Mouse (Mus musculus) limb, embryonic 11.5 days (tissue): Measurements from ENCODE around the gene Dcn. TPM values are rescaled to one million over a fixed set of nuclear protein-coding genes. Genes with fewer than 3 reads are reported as not detected.

Experiments used
- ATAC-seq: fragments of 200-750 bp; cut with Nextera tagmentation; 2 replicates; pipeline ENCODE4 v1.8.0; 2017; ENCODE audit warnings: low read depth; ENCODE audit not compliant: insufficient number of reproducible peaks, low FRiP score, low TSS enrichment
- DNase-seq: peaks from one replicate; pipeline ENCODE4 v3.0.0-alpha.2; 2015; ENCODE audit warnings: low spot score
- H3K27ac ChIP-seq: fragments of 300-500 bp; sonication (generic); replicated peaks from 2 replicates; pipeline ENCODE4 v1.5.1; 2014; ENCODE audit warnings: low read depth, mild to moderate bottlenecking, low read length
- H3K27me3 ChIP-seq: fragments of 300-500 bp; sonication (generic); 2 replicates; pipeline ENCODE4 v1.6.1; 2014; ENCODE audit warnings: mild to moderate bottlenecking, low read length, mixed read lengths; ENCODE audit not compliant: control insufficient read depth, insufficient read depth
- H3K36me3 ChIP-seq: fragments of 300-500 bp; sonication (generic); 2 replicates; pipeline ENCODE4 v1.6.1; 2014; ENCODE audit warnings: mild to moderate bottlenecking, low read length, moderate library complexity, mixed read lengths; ENCODE audit not compliant: control insufficient read depth, insufficient read depth
- H3K4me1 ChIP-seq: fragments of 300-500 bp; sonication (generic); 2 replicates; pipeline ENCODE4 v1.6.1; 2014; ENCODE audit warnings: low read length, mixed read lengths; ENCODE audit not compliant: control insufficient read depth, insufficient read depth
- H3K4me2 ChIP-seq: fragments of 300-500 bp; sonication (generic); 2 replicates; pipeline ENCODE4 v1.6.1; 2014; ENCODE audit warnings: low read depth, mild to moderate bottlenecking, moderate library complexity; ENCODE audit not compliant: severe bottlenecking
- H3K4me3 ChIP-seq: fragments of 300-500 bp; sonication (generic); 2 replicates; pipeline ENCODE4 v1.5.1; 2014; ENCODE audit warnings: low read depth, low read length
- H3K9ac ChIP-seq: fragments of 300-500 bp; sonication (generic); 2 replicates; pipeline ENCODE4 v1.6.1; 2014; ENCODE audit warnings: mild to moderate bottlenecking, low read length
- H3K9me3 ChIP-seq: fragments of 300-500 bp; sonication (generic); 2 replicates; pipeline ENCODE4 v1.6.1; 2016; ENCODE audit warnings: low read length; ENCODE audit not compliant: control insufficient read depth
- WGBS: fragments of 180-500 bp; shearing (Covaris S2); extraction: QIAGEN DNeasy Blood & Tissue Kit; methylation state at CpG from one replicate; pipeline ENCODE4 v1.1.7; 2014; 5-methylcytosine and 5-hydroxymethylcytosine counted together
- polyA plus RNA-seq: library from polyadenylated mRNA; unstranded; fragments of >200 nt; fragmentation: Nextera tagmentation; extraction: Ambion mirVana; gene quantifications from 2 replicates; pipeline ENCODE4 v1.2.1, GENCODE M21; 2014

Dcn gene
- polyA plus RNA-seq, 1 experiment from 2014 or later: 13.3 TPM

- no peaks in the 10 kb centered on the region for H3K9me3 ChIP-seq
Measured at GRCm38 (mm10) chr10:97469411-97470140, 9.8 kb upstream of the Dcn start.

GRCm38 (mm10) chr10:97475460-97475859, 3.9 kb upstream of the Dcn start:
- H3K36me3 ChIP-seq: no peaks in the 10 kb centered on the region
- no peak overlapping the region for H3K27ac ChIP-seq
- peaks cover 11% of the 10 kb centered on the region; the same call in 1 of the 2 replicates for H3K4me1 ChIP-seq
- no peak overlapping the region for H3K4me3 ChIP-seq
- ATAC-seq: no peak
- no peak overlapping the region for H3K4me2 ChIP-seq
- H3K27me3 ChIP-seq: no peaks in the 10 kb centered on the region
- H3K9ac ChIP-seq: no peak overlapping the region
- DNase-seq: no peak
- H3K9me3 ChIP-seq: no peaks in the 10 kb centered on the region
- 59% methylated on average over 6 of the region's 6 CpGs for WGBS

More at GRCm38 (mm10) chr10:97469411-97470140, 9.8 kb upstream of the Dcn start:
- Histone ChIP-seq H3K4me1 (no peaks in the 10 kb centered on the region), H3K27ac (no peak overlapping the region), H3K4me3 (no peak overlapping the region), H3K9ac (no peak overlapping the region), H3K36me3 (no peaks in the 10 kb centered on the region), H3K27me3 (no peaks in the 10 kb centered on the region), H3K4me2 (no peak overlapping the region)
- 66% methylated on average over 3 of the region's 3 CpGs for WGBS
- DNase-seq (no peak), ATAC-seq (no peak)

DNA sequence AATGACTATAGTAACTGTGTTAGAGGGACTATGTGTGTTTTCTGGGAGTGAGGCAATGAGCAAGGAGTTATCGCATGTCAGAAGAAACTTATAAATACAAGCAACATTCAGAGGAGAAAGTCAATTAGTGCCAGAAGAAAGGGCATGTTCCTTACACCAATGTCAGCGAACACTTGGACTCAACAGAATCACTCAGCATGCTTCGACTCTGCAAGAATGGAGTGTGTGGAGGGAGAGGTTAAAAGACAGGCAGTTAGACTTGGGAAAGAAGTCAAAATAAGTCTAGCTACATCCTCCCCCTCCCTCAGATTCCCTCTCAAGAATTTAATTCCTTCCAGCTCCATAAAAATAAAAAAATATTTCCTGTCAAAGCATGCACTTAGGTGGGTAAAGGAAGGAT, 1.1 kb upstream of the Dcn start:
- no peak overlapping the region for H3K4me2 ChIP-seq
- H3K27me3 ChIP-seq: no peaks in the 10 kb centered on the region
- 65% methylated on average over 3 of the region's 3 CpGs for WGBS
- H3K4me3 ChIP-seq: no peak overlapping the region
- H3K9ac ChIP-seq: no peak overlapping the region
- ATAC-seq (no peak), DNase-seq (no peak)
- peaks cover 11% of the 10 kb centered on the region; the same call in 1 of the 2 replicates for H3K4me1 ChIP-seq
- H3K36me3 ChIP-seq: no peaks in the 10 kb centered on the region
- H3K27ac ChIP-seq: peak overlapping the region; percentile 11; the same call in 1 of the 2 replicates
- no peaks in the 10 kb centered on the region for H3K9me3 ChIP-seq

GRCm38 (mm10) chr10:97482150-97482549, 2.7 kb downstream of the Dcn start:
- no peak for ATAC-seq

GRCm38 (mm10) chr10:97484049-97484448, 4.6 kb downstream of the Dcn start:
- no peak for ATAC-seq
- Histone ChIP-seq H3K4me2 (no peak overlapping the region), H3K9me3 (no peaks in the 10 kb centered on the region), H3K36me3 (no peaks in the 10 kb centered on the region), H3K4me3 (no peak overlapping the region), H3K27ac (no peak overlapping the region), H3K4me1 (peaks cover 4% of the 10 kb centered on the region; the same call in 1 of the 2 replicates), H3K9ac (no peak overlapping the region), H3K27me3 (no peaks in the 10 kb centered on the region)
- DNase-seq: no peak
- 87% methylated on average over 2 of the region's 2 CpGs for WGBS

More at GRCm38 (mm10) chr10:97482150-97482549, 2.7 kb downstream of the Dcn start:
- no peaks in the 10 kb centered on the region for H3K36me3 ChIP-seq
- no peaks in the 10 kb centered on the region for H3K27me3 ChIP-seq
- H3K4me2 ChIP-seq: no peak overlapping the region
- peaks cover 11% of the 10 kb centered on the region; the same call in 1 of the 2 replicates for H3K4me1 ChIP-seq
- no peak overlapping the region for H3K4me3 ChIP-seq
- WGBS: 78% methylated on average over 5 of the region's 5 CpGs
- no peaks in the 10 kb centered on the region for H3K9me3 ChIP-seq
- no peak overlapping the region for H3K9ac ChIP-seq
- DNase-seq: no peak
- no peak overlapping the region for H3K27ac ChIP-seq

DNA sequence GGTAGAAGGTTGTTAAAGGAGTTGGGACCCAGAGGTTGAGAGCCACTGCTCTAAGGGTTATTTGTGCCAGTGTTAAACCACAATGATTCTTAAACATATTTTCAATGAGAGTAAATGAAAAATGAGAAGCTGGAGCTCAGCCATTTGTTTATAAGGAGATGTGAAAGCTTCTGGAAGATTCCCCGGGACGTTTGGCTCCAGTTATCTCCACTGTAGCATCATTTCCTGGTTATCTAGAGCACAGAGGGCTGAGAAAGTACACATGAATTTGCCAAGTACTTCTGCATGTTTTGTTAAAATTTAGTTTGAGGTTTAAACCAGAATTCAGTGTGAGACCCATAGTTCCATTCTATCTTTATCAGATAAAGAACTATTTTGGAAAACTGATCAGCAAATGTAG, 5.7 kb downstream of the Dcn start:
- Histone ChIP-seq H3K4me3 (no peak overlapping the region), H3K27ac (no peak overlapping the region), H3K27me3 (no peaks in the 10 kb centered on the region), H3K36me3 (no peaks in the 10 kb centered on the region), H3K9me3 (no peaks in the 10 kb centered on the region), H3K4me2 (no peak overlapping the region), H3K4me1 (no peaks in the 10 kb centered on the region; the same call in 1 of the 2 replicates), H3K9ac (no peak overlapping the region)
- DNase-seq (no peak), ATAC-seq (no peak)
- WGBS: 85% methylated on average over 2 of the region's 2 CpGs

- no peak overlapping the region for H3K27ac ChIP-seq
- H3K27me3 ChIP-seq: no peaks in the 10 kb centered on the region
- no peaks in the 10 kb centered on the region for H3K36me3 ChIP-seq
- ATAC-seq (no peak), DNase-seq (no peak)
- H3K9me3 ChIP-seq: no peaks in the 10 kb centered on the region
- H3K4me1 ChIP-seq: no peaks in the 10 kb centered on the region
- H3K9ac ChIP-seq: no peak overlapping the region
- no peak overlapping the region for H3K4me3 ChIP-seq
- no peak overlapping the region for H3K4me2 ChIP-seq
Measured at GRCm38 (mm10) chr10:97486085-97486484, 6.7 kb downstream of the Dcn start.

- no peak for ATAC-seq
- Histone ChIP-seq H3K36me3 (no peaks in the 10 kb centered on the region), H3K27me3 (no peaks in the 10 kb centered on the region), H3K9ac (no peak overlapping the region), H3K4me2 (no peak overlapping the region), H3K9me3 (no peaks in the 10 kb centered on the region), H3K27ac (no peak overlapping the region), H3K4me3 (no peak overlapping the region), H3K4me1 (no peaks in the 10 kb centered on the region)
- 85% methylated on average over 6 of the region's 6 CpGs for WGBS
- DNase-seq: no peak
Measured at GRCm38 (mm10) chr10:97487269-97487989, 8.0 kb downstream of the Dcn start.
